In genomic region chr6:51523807-51524320, GRCm38 (mm10) we compare ENCODE assay signal across 9 mouse cellular contexts. TPM values are rescaled to one million over a fixed set of nuclear protein-coding genes. Genes with fewer than 3 reads are reported as not detected.
DNase-seq lines count a peak whose midpoint lies in the region; ATAC-seq and TF ChIP-seq lines count a peak whose summit lies in the region.
"Had no signal": no experiment of that assay in that cellular context is flagged by ENCODE, and none has a peak within 500 bp of the region (broad histone marks: within the 10 kb centered on the region; RNA-seq: fewer than 3 reads in every experiment).

Snx10 (plus strand) TSS chr6:51523901.

- H3K4me1 ChIP-seq in kidney, embryonic 14.5 days (ENCODE audit: control insufficient read depth, insufficient read depth, low read length), result no peaks in the 10 kb centered on the region
- peaks cover 6% of the 10 kb centered on the region; the same call in 1 of the 2 replicates for H3K4me1 ChIP-seq in cortical plate, adult 2 months (ENCODE audit: control insufficient read depth, insufficient read depth, low read length)
- H3K4me1 ChIP-seq in hindbrain, postnatal 0 days (ENCODE audit: insufficient read depth, low read length), result 0 out of 2 replicates have a peak, but pooled peaks cover 10% of the 10 kb centered on the region
- H3K4me1 ChIP-seq in limb, embryonic 11.5 days (ENCODE audit: control insufficient read depth, insufficient read depth, low read length), result no peaks in the 10 kb centered on the region
- H3K4me1 ChIP-seq in midbrain, embryonic 13.5 days (replicated peaks), result peaks cover 19% of the 10 kb centered on the region
- peaks cover 5% of the 10 kb centered on the region; the same call in 1 of the 2 replicates for H3K4me1 ChIP-seq in stomach, embryonic 14.5 days (ENCODE audit: control insufficient read depth, insufficient read depth, low read length)

- peak within 1 kb of the TSS; percentile 68 for H3K4me3 ChIP-seq in kidney, embryonic 14.5 days (ENCODE audit: low read length)
- H3K4me3 ChIP-seq in cortical plate, adult 2 months (ENCODE audit: insufficient read depth, low read length), result peak within 1 kb of the TSS; percentile 73
- H3K4me3 ChIP-seq in hindbrain, postnatal 0 days (ENCODE audit: low read length), result peak within 1 kb of the TSS; percentile 79
- peak within 1 kb of the TSS; percentile 63 for H3K4me3 ChIP-seq in limb, embryonic 11.5 days (ENCODE audit: low read depth, low read length)
- H3K4me3 ChIP-seq in midbrain, embryonic 13.5 days (replicated peaks), result peak within 1 kb of the TSS; percentile 82
- H3K4me3 ChIP-seq in stomach, embryonic 14.5 days (ENCODE audit: low read depth, low read length), result peak within 1 kb of the TSS; percentile 64

- no peaks in the 10 kb centered on the region for H3K27me3 ChIP-seq in kidney, embryonic 14.5 days (ENCODE audit: control insufficient read depth, insufficient read depth, low read length)
- no peaks in the 10 kb centered on the region for H3K27me3 ChIP-seq in hindbrain, postnatal 0 days (ENCODE audit: insufficient read depth, low read length)
- no peaks in the 10 kb centered on the region for H3K27me3 ChIP-seq in limb, embryonic 11.5 days (ENCODE audit: control insufficient read depth, insufficient read depth, low read length)
- no peaks in the 10 kb centered on the region for H3K27me3 ChIP-seq in midbrain, embryonic 13.5 days
- no peaks in the 10 kb centered on the region for H3K27me3 ChIP-seq in stomach, embryonic 14.5 days (ENCODE audit: control insufficient read depth, insufficient read depth, low read length)

- H3K27ac ChIP-seq in kidney, embryonic 14.5 days (ENCODE audit: low read depth, low read length), result no peak within 1 kb of the TSS
- peak within 1 kb of the TSS; percentile 48; the same call in 1 of the 2 replicates for H3K27ac ChIP-seq in cortical plate, adult 2 months (ENCODE audit: insufficient read depth, low read length)
- peak within 1 kb of the TSS; percentile 79 for H3K27ac ChIP-seq in hindbrain, postnatal 0 days
- H3K27ac ChIP-seq in limb, embryonic 11.5 days (replicated peaks; ENCODE audit: low read depth, low read length), result no peak within 1 kb of the TSS
- peak within 1 kb of the TSS; percentile 77 for H3K27ac ChIP-seq in midbrain, embryonic 13.5 days
- no peak within 1 kb of the TSS for H3K27ac ChIP-seq in stomach, embryonic 14.5 days (ENCODE audit: low read length)

- TF ChIP-seq CTCF in cortical plate, adult 2 months (IDR thresholded peaks at IDR 0.05; ENCODE audit: extremely low read depth, insufficient read depth, low read length), result no peak
- TF ChIP-seq CTCF in hindbrain, postnatal 0 days (IDR thresholded peaks at IDR 0.05; ENCODE audit: low read depth), result no peak

- peak; percentile 11; the same call in 1 of the 2 replicates for TF ChIP-seq POLR2A in cortical plate, adult 2 months (IDR thresholded peaks at IDR 0.05; ENCODE audit: extremely low read depth, insufficient read depth, low read length)

- no peak for DNase-seq in kidney, adult 8-10 months
- peak; percentile 59 for DNase-seq in gastrocnemius, postnatal 10 days
- DNase-seq in hindbrain, postnatal 0 days (ENCODE audit: low spot score), result peak; percentile 81
- DNase-seq in limb, embryonic 11.5 days (ENCODE audit: low spot score), result peak; percentile 68

- WGBS in kidney, embryonic 14.5 days, result under 1% methylated on average over 47 of the region's 47 CpGs
- under 1% methylated on average over 47 of the region's 47 CpGs for WGBS in hindbrain, postnatal 0 days
- WGBS in limb, embryonic 11.5 days, result under 1% methylated on average over 47 of the region's 47 CpGs
- under 1% methylated on average over 47 of the region's 47 CpGs for WGBS in midbrain, embryonic 13.5 days
- WGBS in stomach, embryonic 14.5 days, result 0% methylated on average over 43 of the region's 47 CpGs

- no peaks in the 10 kb centered on the region for H3K9me3 ChIP-seq in kidney, embryonic 14.5 days (ENCODE audit: control insufficient read depth, low read length)
- H3K9me3 ChIP-seq in hindbrain, postnatal 0 days (ENCODE audit: low read length), result no peaks in the 10 kb centered on the region
- H3K9me3 ChIP-seq in limb, embryonic 11.5 days (ENCODE audit: control insufficient read depth, low read length), result no peaks in the 10 kb centered on the region
- no peaks in the 10 kb centered on the region for H3K9me3 ChIP-seq in midbrain, embryonic 13.5 days
- H3K9me3 ChIP-seq in stomach, embryonic 14.5 days (ENCODE audit: control insufficient read depth, low read depth, low read length), result no peaks in the 10 kb centered on the region
- H3K9me3 ChIP-seq: G1E had no signal

- H3K4me2 ChIP-seq in kidney, embryonic 14.5 days (replicated peaks; ENCODE audit: low read depth, low read length), result peak within 1 kb of the TSS; percentile 84
- peak within 1 kb of the TSS; percentile 72 for H3K4me2 ChIP-seq in hindbrain, postnatal 0 days (ENCODE audit: low read depth, low read length)
- peak within 1 kb of the TSS; percentile 81 for H3K4me2 ChIP-seq in limb, embryonic 11.5 days (ENCODE audit: low read depth, severe bottlenecking)
- peak within 1 kb of the TSS; percentile 70 for H3K4me2 ChIP-seq in midbrain, embryonic 13.5 days (replicated peaks)
- peak within 1 kb of the TSS; percentile 88 for H3K4me2 ChIP-seq in stomach, embryonic 14.5 days (replicated peaks; ENCODE audit: low read depth, low read length)

- H3K36me3 ChIP-seq in kidney, embryonic 14.5 days (ENCODE audit: control insufficient read depth, insufficient read depth, low read length), result no peaks in the 10 kb centered on the region
- no peaks in the 10 kb centered on the region for H3K36me3 ChIP-seq in hindbrain, postnatal 0 days (ENCODE audit: insufficient read depth, low read length)
- H3K36me3 ChIP-seq in limb, embryonic 11.5 days (ENCODE audit: control insufficient read depth, insufficient read depth, low read length), result no peaks in the 10 kb centered on the region
- H3K36me3 ChIP-seq in midbrain, embryonic 13.5 days, result no peaks in the 10 kb centered on the region
- H3K36me3 ChIP-seq in stomach, embryonic 14.5 days (ENCODE audit: control insufficient read depth, insufficient read depth, low read length), result no peaks in the 10 kb centered on the region
- H3K36me3 ChIP-seq: G1E had no signal

- ATAC-seq in kidney, embryonic 14.5 days (ENCODE audit: low FRiP score, low TSS enrichment), result peak; percentile 78
- ATAC-seq in hindbrain, postnatal 0 days, result peak; percentile 69
- ATAC-seq in limb, embryonic 11.5 days (ENCODE audit: insufficient number of reproducible peaks, low FRiP score, low TSS enrichment, low read depth), result peak; percentile 47; the same call in 1 of the 2 replicates
- ATAC-seq in midbrain, embryonic 13.5 days, result peak; percentile 84
- peak; percentile 65; the same call in 1 of the 2 replicates for ATAC-seq in stomach, embryonic 14.5 days (ENCODE audit: insufficient number of reproducible peaks, insufficient read depth, low FRiP score, low read depth)

- peak within 1 kb of the TSS; percentile 67 for H3K9ac ChIP-seq in kidney, embryonic 14.5 days (ENCODE audit: low read depth, low read length)
- peak within 1 kb of the TSS; percentile 71 for H3K9ac ChIP-seq in hindbrain, postnatal 0 days (replicated peaks; ENCODE audit: low read length)
- H3K9ac ChIP-seq in limb, embryonic 11.5 days (ENCODE audit: low read length), result peak within 1 kb of the TSS; percentile 70
- peak within 1 kb of the TSS; percentile 89 for H3K9ac ChIP-seq in midbrain, embryonic 13.5 days (replicated peaks)
- peak within 1 kb of the TSS; percentile 57 for H3K9ac ChIP-seq in stomach, embryonic 14.5 days (replicated peaks; ENCODE audit: low read depth, low read length)

RNA-seq across cellular contexts. Expression of gene Snx10, which starts in this region (rescaled TPM):
- polyA plus RNA-seq in kidney, embryonic 14.5 days (2014; fragmentation: Nextera tagmentation; extraction: Ambion mirVana), result 13.0 and 19.2 TPM in 2 replicates
- 64.9 and 67.4 TPM in 2 replicates for polyA plus RNA-seq in cortical plate, adult 2 months (2012; rRNA removed)
- total RNA-seq in gastrocnemius, postnatal 10 days (2021), result 10 to 100 TPM in 1 of 2 experiments, 1 to 10 TPM in 1; 7.8 to 12.0 TPM
- total RNA-seq in hindbrain, postnatal 0 days (2014; rRNA removed), result 45.5 and 46.7 TPM in 2 replicates
- polyA plus RNA-seq in hindbrain, postnatal 0 days (2015; fragmentation: Nextera tagmentation; extraction: Ambion mirVana), result 75.2 and 83.9 TPM in 2 replicates
- 16.8 and 19.1 TPM in 2 replicates for polyA plus RNA-seq in limb, embryonic 11.5 days (2014; fragmentation: Nextera tagmentation; extraction: Ambion mirVana)
- 48.7 and 49.6 TPM in 2 replicates for polyA plus RNA-seq in midbrain, embryonic 13.5 days (2015; fragmentation: Nextera tagmentation; extraction: Ambion mirVana)
- 17.6 and 20.0 TPM in 2 replicates for polyA plus RNA-seq in stomach, embryonic 14.5 days (2014; fragmentation: Nextera tagmentation; extraction: Ambion mirVana)
- polyA plus RNA-seq: G1E had no signal

Comparison
In these comparisons a context has a peak if more than half of its experiments do, and no peak if none do; other contexts are left out.
1. H3K27ac ChIP-seq: peak in cortical plate, adult 2 months (single experiment), hindbrain, postnatal 0 days (single experiment) and midbrain, embryonic 13.5 days (single experiment); none in kidney, embryonic 14.5 days (single experiment), limb, embryonic 11.5 days (single experiment) and stomach, embryonic 14.5 days (single experiment).
2. DNase-seq: peak in gastrocnemius, postnatal 10 days (single experiment), hindbrain, postnatal 0 days (single experiment) and limb, embryonic 11.5 days (single experiment); none in kidney, adult 8-10 months (0 of 2).
3. Peak in every context shown above with its lines, with median percentiles within 50 percentile points of each other: ATAC-seq, H3K4me2 ChIP-seq, H3K4me3 ChIP-seq and H3K9ac ChIP-seq.